ENCODE assay signal across 9 mouse cellular contexts in genomic region chr8:13562118-13562517, GRCm38 (mm10). TPM values are rescaled to one million over a fixed set of nuclear protein-coding genes. Genes with fewer than 3 reads are reported as not detected.
A peak's percentile ranks its signal among the peaks of the same experiment; 100 is the strongest.
DNase-seq lines count a peak whose midpoint lies in the region; TF ChIP-seq lines count a peak whose summit lies in the region.
"Had no signal": no experiment of that assay in that cellular context is flagged by ENCODE, and none has a peak within 500 bp of the region (broad histone marks: within the 10 kb centered on the region; RNA-seq: fewer than 3 reads in every experiment).

Gene 1700029H14Rik, minus strand, starts transcription at chr8:13562461.

- peaks cover 4% of the 10 kb centered on the region for H3K27me3 ChIP-seq in megakaryocyte, embryonic 14.5 days (replicated peaks)
- no peaks in the 10 kb centered on the region for H3K27me3 ChIP-seq in midbrain, embryonic 10.5 days (ENCODE audit: low read depth, poor library complexity, severe bottlenecking)

- H3K27ac ChIP-seq in layer of hippocampus, adult 2 months: no peak within 1 kb of the TSS
- no peak within 1 kb of the TSS for H3K27ac ChIP-seq in midbrain, embryonic 10.5 days (replicated peaks)

- peaks cover 33% of the 10 kb centered on the region for H3K36me3 ChIP-seq in megakaryocyte, embryonic 14.5 days (replicated peaks; ENCODE audit: low read length)
- H3K36me3 ChIP-seq in midbrain, embryonic 10.5 days: no peaks in the 10 kb centered on the region

- H3K4me1 ChIP-seq in megakaryocyte, embryonic 14.5 days: peaks cover 39% of the 10 kb centered on the region
- H3K4me1 ChIP-seq in midbrain, embryonic 10.5 days: no peaks in the 10 kb centered on the region

- intact Hi-C loops in heart, postnatal 14 days (cut with DNase I): no loop called here

- 41% methylated on average over 13 of the region's 13 CpGs for WGBS in midbrain, embryonic 10.5 days

- H3K4me3 ChIP-seq in layer of hippocampus, adult 2 months: no peak within 1 kb of the TSS
- no peak within 1 kb of the TSS for H3K4me3 ChIP-seq in megakaryocyte, embryonic 14.5 days (replicated peaks)
- no peak within 1 kb of the TSS for H3K4me3 ChIP-seq in midbrain, embryonic 10.5 days
- H3K4me3 ChIP-seq: erythroblast, embryonic 14.5 days had no signal

- DNase-seq in layer of hippocampus, adult 2 months (ENCODE audit: low spot score in 2 of 2): no peak
- no peak for DNase-seq in layer of hippocampus, postnatal 25 days (ENCODE audit: extremely low spot score in 1 of 2, low spot score in 1 of 2)
- peak; percentile 37 to 53 for DNase-seq in adrenal gland, postnatal 36 days
- DNase-seq in heart, postnatal 14 days: peak; percentile 33 to 38
- no peak for DNase-seq in spleen, adult 18-20 months
- DNase-seq in midbrain, embryonic 10.5 days (ENCODE audit: low spot score): no peak
- DNase-seq in right cerebral cortex, adult 18-20 months: no peak

- TF ChIP-seq CTCF in layer of hippocampus, adult 2 months (conservative IDR thresholded peaks at IDR 0.05): peak; percentile 20

- H3K9me3 ChIP-seq in megakaryocyte, embryonic 14.5 days: no peaks in the 10 kb centered on the region
- H3K9me3 ChIP-seq in midbrain, embryonic 10.5 days (replicated peaks): no peaks in the 10 kb centered on the region

RNA-seq across cellular contexts. Expression of gene 1700029H14Rik, which starts in this region (rescaled TPM):
- total RNA-seq in layer of hippocampus, adult 2 months (2021): not detected
- not detected for total RNA-seq in layer of hippocampus, postnatal 25 days (2021)
- total RNA-seq in adrenal gland, postnatal 36 days (2021): not detected
- total RNA-seq in heart, postnatal 14 days (2021): not detected
- polyA plus RNA-seq in megakaryocyte, embryonic 14.5 days (2012; ENCODE audit: insufficient read depth, low replicate concordance): 20.4 and 26.5 TPM in 2 replicates
- polyA plus RNA-seq in midbrain, embryonic 10.5 days (2016; fragmentation: Nextera tagmentation; extraction: Ambion mirVana): not detected in 2 replicates
- polyA plus RNA-seq: erythroblast, embryonic 14.5 days had no signal

Comparison
In these comparisons a context has a peak if more than half of its experiments do, and no peak if none do; other contexts are left out.
1. RNA of gene 1700029H14Rik (polyA plus RNA-seq): 20.4 to 26.5 TPM in megakaryocyte, embryonic 14.5 days; not detected in midbrain, embryonic 10.5 days; every median in the first group is over 10 times any median in the second.
2. Peak in DNase-seq in adrenal gland, postnatal 36 days; RNA of the gene not detected or under 1 TPM.
3. Peak in DNase-seq in heart, postnatal 14 days; RNA of the gene not detected or under 1 TPM.